Mouse (Mus musculus): ENCODE measurements around the gene Pear1.

The Pear1 gene

GRCm38 (mm10) chr3:87765631-87766283, 58.3 kb downstream of the Pear1 start:
- no peak for DNase-seq (ENCODE audit: low spot score in 2 of 2)

DNA sequence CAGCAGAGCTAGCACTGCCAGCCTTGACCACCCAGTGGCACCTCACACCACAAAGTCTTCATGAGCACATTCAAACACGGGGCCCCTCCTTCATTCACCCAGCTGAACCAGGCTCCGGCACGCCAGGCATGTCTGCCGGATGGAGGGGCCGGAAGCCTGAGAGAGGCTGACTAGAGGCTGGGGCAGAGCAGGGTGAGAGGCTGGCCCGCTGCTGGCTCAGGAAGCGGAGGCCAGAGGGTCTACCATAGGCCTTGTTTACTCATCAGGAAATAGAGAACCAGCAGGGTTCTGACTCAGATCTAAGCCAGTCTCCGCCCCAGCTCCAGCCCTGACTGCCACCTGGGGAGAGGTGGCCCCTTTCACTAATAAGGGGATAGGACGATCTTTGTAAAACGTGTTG, 59.0 kb downstream of the Pear1 start:
- DNase-seq (ENCODE audit: low spot score in 2 of 2), result peak in 1 of 2 experiments; percentile 49

DNA sequence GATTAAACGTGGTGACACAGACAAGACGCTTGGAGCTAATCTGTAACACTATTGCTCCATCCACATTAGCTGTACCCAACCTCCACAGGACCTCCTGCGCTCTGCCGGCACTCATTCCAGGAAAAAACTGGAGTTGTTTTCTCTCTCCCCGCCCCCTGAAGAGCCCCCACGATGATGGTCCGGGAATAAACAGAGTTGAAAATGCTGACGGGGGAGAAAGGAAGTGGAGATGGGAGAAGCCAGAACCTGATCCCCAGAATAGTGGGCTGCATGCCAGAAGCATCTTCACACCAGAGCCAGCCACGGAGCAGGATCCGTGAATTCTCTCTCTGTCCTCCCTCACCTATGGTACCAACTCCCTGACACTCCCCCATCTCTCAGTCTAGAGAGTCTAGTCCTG, 59.6 kb downstream of the Pear1 start:
- DNase-seq (ENCODE audit: low spot score in 2 of 2), result peak in 1 of 2 experiments; percentile 49

- DNase-seq (ENCODE audit: low spot score in 2 of 2), result peak; percentile 85 to 88
These were observed 60.3 kb downstream of the Pear1 start for GRCm38 (mm10) chr3:87763683-87764289.

GRCm38 (mm10) chr3:87763202-87763601, 60.9 kb downstream of the Pear1 start:
- DNase-seq (ENCODE audit: low spot score in 2 of 2), result no peak

DNA sequence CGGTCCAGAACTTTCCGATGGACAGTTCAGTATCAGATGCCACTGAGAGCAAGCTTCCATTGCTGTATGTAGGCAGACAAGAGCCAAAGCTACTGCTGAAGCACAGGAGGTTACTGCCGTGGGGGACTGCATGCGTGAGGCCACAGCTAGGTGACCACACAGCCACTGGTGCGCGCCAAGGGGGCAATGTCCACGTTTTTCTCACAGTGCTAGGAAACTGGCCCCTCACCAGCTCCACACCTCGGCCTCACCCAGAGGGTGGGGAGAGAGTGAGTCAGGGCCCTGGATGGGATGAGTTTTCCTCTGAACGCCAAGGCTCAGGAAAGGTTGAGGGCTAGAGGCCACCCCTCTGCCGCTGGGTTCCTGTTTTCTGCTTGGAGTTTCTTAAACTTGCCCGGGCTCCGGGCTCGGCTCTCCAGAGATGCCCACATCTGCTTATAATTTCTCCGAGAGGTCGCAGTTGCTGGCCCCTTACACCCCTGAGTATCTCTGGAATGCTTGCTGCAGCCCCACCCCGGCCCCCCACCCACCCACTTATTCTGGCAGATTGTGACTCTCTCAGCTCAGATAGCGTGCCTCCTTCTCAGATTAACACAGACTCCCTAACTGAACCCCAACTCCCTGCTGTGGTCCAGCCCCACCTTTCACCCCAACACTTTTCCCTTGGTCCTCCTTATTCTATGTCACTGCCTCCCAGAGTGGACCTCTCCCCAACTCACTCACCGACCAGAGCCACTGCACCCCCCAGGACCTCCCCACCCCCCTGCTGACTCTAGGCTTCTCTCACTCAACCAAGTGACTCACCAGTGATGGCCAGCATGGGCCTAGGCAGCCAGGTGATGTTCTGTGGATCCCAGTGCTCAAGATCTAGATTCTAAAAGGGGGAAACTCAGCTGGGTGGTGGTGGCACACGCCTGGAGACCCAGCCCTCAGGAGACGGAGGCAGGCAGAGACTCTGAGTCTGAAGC, 62.4 kb downstream of the Pear1 start:
- no peak for DNase-seq (ENCODE audit: low spot score in 2 of 2)

GRCm38 (mm10) chr3:87758641-87759040, 65.5 kb downstream of the Pear1 start:
- no peak for DNase-seq (ENCODE audit: low spot score in 2 of 2)

DNA sequence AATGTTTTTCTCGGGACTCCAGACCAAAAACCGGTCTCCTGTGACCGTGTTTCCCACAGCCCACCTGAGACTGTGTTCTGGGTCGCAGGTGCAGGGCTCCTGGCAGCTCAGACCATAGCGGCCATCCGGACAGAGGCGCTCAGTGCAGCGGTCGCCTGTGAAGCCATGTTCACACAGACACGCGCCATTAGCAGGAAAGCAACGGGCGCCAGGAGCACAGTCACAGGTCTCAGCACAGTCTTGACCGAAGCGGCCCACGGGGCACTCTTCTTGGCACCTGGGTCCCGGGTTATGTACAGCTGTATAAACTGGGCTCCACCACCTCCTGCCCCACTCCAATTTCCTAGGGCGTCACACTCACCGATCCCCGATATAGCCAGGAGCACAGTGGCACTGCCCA, 67.6 kb downstream of the Pear1 start:
- DNase-seq (ENCODE audit: low spot score in 2 of 2), result no peak

GRCm38 (mm10) chr3:87755964-87756363, 68.1 kb downstream of the Pear1 start:
- DNase-seq (ENCODE audit: low spot score in 2 of 2), result peak; percentile 84 to 92

DNA sequence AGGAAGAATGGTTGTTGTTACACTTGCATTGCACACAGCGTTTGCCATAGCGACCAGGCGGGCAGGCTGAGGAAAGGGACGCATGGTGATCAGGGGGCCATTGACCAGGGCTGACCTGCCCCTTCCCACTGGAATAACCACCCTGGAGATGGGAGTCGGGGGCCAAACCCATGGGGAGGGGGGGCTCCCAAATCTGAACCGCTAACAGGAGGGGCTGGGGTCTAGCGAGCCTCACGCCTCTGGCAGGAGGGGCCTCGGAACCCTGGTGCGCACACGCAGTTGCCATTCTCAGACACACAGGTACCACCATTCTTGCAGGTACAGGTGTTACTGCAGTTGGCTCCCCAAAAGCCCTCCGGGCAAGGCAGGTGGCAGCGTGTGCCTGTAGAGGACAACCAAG, 70.3 kb downstream of the Pear1 start:
- DNase-seq (ENCODE audit: low spot score in 2 of 2), result no peak

- no peak for DNase-seq (ENCODE audit: low spot score in 2 of 2)
These were observed 71.5 kb downstream of the Pear1 start for GRCm38 (mm10) chr3:87752567-87752966.

- no peak for DNase-seq (ENCODE audit: low spot score in 2 of 2)
These were observed 74.1 kb downstream of the Pear1 start for GRCm38 (mm10) chr3:87749977-87750376.

GRCm38 (mm10) chr3:87749036-87749435, 75.1 kb downstream of the Pear1 start:
- peak in 1 of 2 experiments; percentile 56 for DNase-seq (ENCODE audit: low spot score in 2 of 2)

DNA sequence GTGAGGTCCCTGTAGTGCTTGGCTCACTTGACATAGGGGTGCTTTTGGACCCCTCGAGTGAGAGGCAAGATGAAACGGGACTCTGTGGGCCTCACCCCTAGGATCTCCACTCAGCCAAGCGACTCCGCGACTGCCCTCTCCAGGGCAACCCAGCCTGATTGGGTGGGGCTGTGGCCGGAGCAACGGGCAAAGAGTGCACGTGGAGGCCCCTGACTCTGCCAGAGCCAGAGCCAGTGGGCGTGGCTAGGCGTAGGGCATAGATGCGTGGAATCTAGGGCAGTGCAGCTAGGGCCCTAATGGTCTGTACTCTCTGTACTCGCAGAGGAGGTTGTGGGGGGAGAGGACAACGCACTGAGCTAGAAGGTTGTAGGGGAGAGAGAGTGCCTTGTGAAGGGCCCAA, 75.7 kb downstream of the Pear1 start, which contains the start of gene Lrrc71:
Gene Lrrc71, minus strand, starts transcription at position 195 of the 400 bp plus-strand sequence.
- DNase-seq (ENCODE audit: low spot score in 2 of 2), result no peak

GRCm38 (mm10) chr3:87745036-87745659, 79.0 kb downstream of the Pear1 start:
- no peak for DNase-seq (ENCODE audit: low spot score in 2 of 2)

GRCm38 (mm10) chr3:87743927-87744326, 80.2 kb downstream of the Pear1 start:
- no peak for DNase-seq (ENCODE audit: low spot score in 2 of 2)

DNA sequence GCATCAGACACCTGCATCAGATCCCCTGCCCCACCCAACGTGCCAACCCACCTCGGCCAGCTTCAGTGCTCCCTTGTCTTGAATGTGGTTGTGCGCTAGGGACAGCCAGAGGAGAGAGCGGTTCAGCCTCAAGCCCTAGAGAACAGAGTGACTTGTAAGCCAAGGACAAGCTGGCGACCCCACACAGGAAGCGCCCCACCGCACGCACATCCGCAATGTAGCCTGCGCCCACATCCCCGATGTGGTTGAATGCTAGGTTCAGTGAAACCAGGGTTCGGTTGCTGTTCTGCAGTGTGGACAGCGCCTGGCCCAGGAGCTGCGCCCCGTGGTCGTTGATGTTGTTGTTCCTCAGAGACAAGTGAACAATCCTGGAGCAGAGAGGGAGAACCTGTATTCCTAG, 81.4 kb downstream of the Pear1 start:
- DNase-seq (ENCODE audit: low spot score in 2 of 2), result no peak

GRCm38 (mm10) chr3:87742013-87742412, 82.1 kb downstream of the Pear1 start:
- DNase-seq (ENCODE audit: low spot score in 2 of 2), result no peak

GRCm38 (mm10) chr3:87738906-87739305, 85.2 kb downstream of the Pear1 start:
- DNase-seq (ENCODE audit: low spot score in 2 of 2), result no peak

DNA sequence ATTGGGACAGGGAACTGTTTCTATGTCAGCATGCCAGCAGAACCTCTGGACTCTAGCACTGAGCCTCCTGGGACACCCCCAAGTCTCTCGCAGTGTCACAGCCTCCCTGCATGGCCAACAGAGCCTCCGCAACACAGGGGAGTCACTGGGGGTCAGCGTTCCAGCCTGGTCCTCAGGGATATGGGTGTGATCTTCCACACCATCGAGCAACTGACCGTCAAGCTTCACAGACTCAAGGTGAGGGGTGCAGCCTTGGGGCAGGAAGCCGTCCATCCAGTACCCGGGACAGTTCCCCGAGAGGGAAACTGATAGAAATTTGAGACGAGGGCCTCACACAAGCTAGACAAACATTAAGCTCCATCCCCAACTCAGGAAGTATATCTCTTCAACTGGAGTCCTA, 88.8 kb downstream of the Pear1 start:
- peak in 1 of 2 experiments; percentile 17 for DNase-seq (ENCODE audit: low spot score in 2 of 2)

- no peak for DNase-seq (ENCODE audit: low spot score in 2 of 2)
These were observed 89.9 kb downstream of the Pear1 start for GRCm38 (mm10) chr3:87733984-87734761.

All from right cerebral cortex, postnatal 10 days (tissue).